Mouse (Mus musculus) T-helper 2 cell (primary cell): ENCODE measurements around the gene Nphp4.
"Not testable (repeated sequence)": the region's sequence is repeated elsewhere in the genome, so short reads cannot be mapped to it uniquely, and the experiment has no call there.

Experiments used
- in situ Hi-C: fragments of 300-600 bp; cut with MboI, MseI; formaldehyde crosslinking; loops from one replicate; pipeline ENCODE4 v1.15.1; 2025; ENCODE audit warnings: high pct_unique_total_duplicates

Gene Nphp4

GRCm38 (mm10) chr4:152554421-152554820 lies 77.9 kb downstream of the Nphp4 start:
- in situ Hi-C loops, result no loop called here

- in situ Hi-C loops, result not testable (repeated sequence)
Observed at GRCm38 (mm10) chr4:152555806-152556205, 79.3 kb downstream of the Nphp4 start.

- in situ Hi-C loops, result no loop called here
Observed at GRCm38 (mm10) chr4:152558246-152558645, 81.7 kb downstream of the Nphp4 start.

- in situ Hi-C loops, result no loop called here
Observed at GRCm38 (mm10) chr4:152568006-152568405, 91.5 kb downstream of the Nphp4 start.

- in situ Hi-C loops, result no loop called here
Observed at GRCm38 (mm10) chr4:152568662-152569395, 92.3 kb downstream of the Nphp4 start.

- in situ Hi-C loops, result no loop called here
Observed at GRCm38 (mm10) chr4:152574266-152574665, 97.8 kb downstream of the Nphp4 start.

GRCm38 (mm10) chr4:152576826-152577225 lies 100.3 kb downstream of the Nphp4 start:
- in situ Hi-C loops, result no loop called here

- in situ Hi-C loops, result no loop called here
Observed at GRCm38 (mm10) chr4:152579956-152580355, 103.5 kb downstream of the Nphp4 start.

GRCm38 (mm10) chr4:152582206-152582605 lies 105.7 kb downstream of the Nphp4 start:
- in situ Hi-C loops, result no loop called here

GRCm38 (mm10) chr4:152583616-152584015 lies 107.1 kb downstream of the Nphp4 start:
- in situ Hi-C loops, result no loop called here

- in situ Hi-C loops, result no loop called here
Observed at GRCm38 (mm10) chr4:152585526-152585925, 109.0 kb downstream of the Nphp4 start.

GRCm38 (mm10) chr4:152586175-152586574 lies 109.7 kb downstream of the Nphp4 start:
- in situ Hi-C loops, result no loop called here

- in situ Hi-C loops, result no loop called here
Observed at GRCm38 (mm10) chr4:152604285-152604684, 127.8 kb downstream of the Nphp4 start.

GRCm38 (mm10) chr4:152609196-152609595 lies 132.7 kb downstream of the Nphp4 start:
- in situ Hi-C loops, result no loop called here

- in situ Hi-C loops, result no loop called here
Observed at GRCm38 (mm10) chr4:152610026-152610425, 133.5 kb downstream of the Nphp4 start.
